Mouse (Mus musculus): ENCODE measurements around the gene Olfr1392. TPM values are rescaled to one million over a fixed set of nuclear protein-coding genes. Genes with fewer than 3 reads are reported as not detected.

Olfr1392 gene
- polyA plus RNA-seq, 1 experiment from 2014 or later, result not detected

GRCm38 (mm10) chr11:49251380-49251761 is 33.7 kb upstream of the Olfr1392 start:
- DNase-seq (ENCODE audit: low spot score), result no peak

GRCm38 (mm10) chr11:49252048-49252447 is 33.0 kb upstream of the Olfr1392 start:
- peak; percentile 60 for DNase-seq (ENCODE audit: low spot score)

GRCm38 (mm10) chr11:49253035-49253434 is 32.0 kb upstream of the Olfr1392 start:
- no peak for DNase-seq (ENCODE audit: low spot score)

- DNase-seq (ENCODE audit: low spot score), result no peak
Observed at GRCm38 (mm10) chr11:49259296-49259695, 25.8 kb upstream of the Olfr1392 start.

GRCm38 (mm10) chr11:49259829-49260228 is 25.3 kb upstream of the Olfr1392 start:
- DNase-seq (ENCODE audit: low spot score), result no peak

- no peak for DNase-seq (ENCODE audit: low spot score)
Observed at GRCm38 (mm10) chr11:49260598-49261312, 24.3 kb upstream of the Olfr1392 start.

- DNase-seq (ENCODE audit: low spot score), result no peak
Observed at GRCm38 (mm10) chr11:49261313-49261855, 23.7 kb upstream of the Olfr1392 start.

GRCm38 (mm10) chr11:49262286-49262685 is 22.8 kb upstream of the Olfr1392 start:
- no peak for DNase-seq (ENCODE audit: low spot score)

- DNase-seq (ENCODE audit: low spot score), result no peak
Observed at GRCm38 (mm10) chr11:49263149-49263548, 21.9 kb upstream of the Olfr1392 start.

- no peak for DNase-seq (ENCODE audit: low spot score)
Observed at GRCm38 (mm10) chr11:49264081-49264480, 21.0 kb upstream of the Olfr1392 start.

- peak; percentile 28 for DNase-seq (ENCODE audit: low spot score)
Observed at GRCm38 (mm10) chr11:49264622-49265021, 20.5 kb upstream of the Olfr1392 start.

- no peak for DNase-seq (ENCODE audit: low spot score)
Observed at GRCm38 (mm10) chr11:49265101-49265500, 20.0 kb upstream of the Olfr1392 start.

GRCm38 (mm10) chr11:49266671-49267070 is 18.4 kb upstream of the Olfr1392 start:
- DNase-seq (ENCODE audit: low spot score), result no peak

GRCm38 (mm10) chr11:49267316-49267715 is 17.8 kb upstream of the Olfr1392 start:
- DNase-seq (ENCODE audit: low spot score), result no peak

- no peak for DNase-seq (ENCODE audit: low spot score)
Observed at GRCm38 (mm10) chr11:49267970-49268579, 17.0 kb upstream of the Olfr1392 start.

GRCm38 (mm10) chr11:49269761-49270160 is 15.3 kb upstream of the Olfr1392 start:
- DNase-seq (ENCODE audit: low spot score), result no peak

GRCm38 (mm10) chr11:49270368-49270767 is 14.7 kb upstream of the Olfr1392 start:
- DNase-seq (ENCODE audit: low spot score), result no peak

- peak; percentile 77 for DNase-seq (ENCODE audit: low spot score)
Observed at GRCm38 (mm10) chr11:49271334-49271733, 13.7 kb upstream of the Olfr1392 start.

- DNase-seq (ENCODE audit: low spot score), result no peak
Observed at GRCm38 (mm10) chr11:49273834-49274519, 11.1 kb upstream of the Olfr1392 start.

- DNase-seq (ENCODE audit: low spot score), result no peak
Observed at GRCm38 (mm10) chr11:49278222-49278621, 6.9 kb upstream of the Olfr1392 start, which contains the start of gene Olfr1393. Gene Olfr1393, plus strand, starts transcription at chr11:49278304.

GRCm38 (mm10) chr11:49287251-49287650 is 2.2 kb downstream of the Olfr1392 start:
- no peak for DNase-seq (ENCODE audit: low spot score)

GRCm38 (mm10) chr11:49292777-49293176 is 7.7 kb downstream of the Olfr1392 start:
- DNase-seq (ENCODE audit: low spot score), result no peak

All from thymus, postnatal 0 days (tissue).